Comparison of ENCODE assay signal across 8 mouse cellular contexts in genomic region chr8:84639162-84640009, GRCm38 (mm10). TPM values are rescaled to one million over a fixed set of nuclear protein-coding genes. Genes with fewer than 3 reads are reported as not detected.
A peak's percentile ranks its signal among the peaks of the same experiment; 100 is the strongest.
DNase-seq lines count a peak whose midpoint lies in the region; ATAC-seq and TF ChIP-seq lines count a peak whose summit lies in the region.

No protein-coding gene starts in this region.

- peaks cover 28% of the 10 kb centered on the region for H3K4me1 ChIP-seq in forebrain, embryonic 15.5 days
- peaks cover 12% of the 10 kb centered on the region; the same call in 1 of the 2 replicates for H3K4me1 ChIP-seq in neural tube, embryonic 14.5 days (ENCODE audit: control insufficient read depth, insufficient read depth, low read length)
- peaks cover 5% of the 10 kb centered on the region for H3K4me1 ChIP-seq in testis, adult 2 months (ENCODE audit: control insufficient read depth, insufficient read depth, low read length)

- peak; percentile 96 for ATAC-seq in forebrain, embryonic 15.5 days (replicated peaks)
- peak; percentile 93 for ATAC-seq in neural tube, embryonic 14.5 days (ENCODE audit: low read depth)

- peak overlapping the region; percentile 51 for H3K4me3 ChIP-seq in forebrain, embryonic 15.5 days
- peak overlapping the region; percentile 39 for H3K4me3 ChIP-seq in neural tube, embryonic 14.5 days (ENCODE audit: low read depth, low read length)
- peak overlapping the region; percentile 85 for H3K4me3 ChIP-seq in testis, adult 2 months (ENCODE audit: control insufficient read depth, low read depth, low read length)

- H3K36me3 ChIP-seq in forebrain, embryonic 15.5 days = no peaks in the 10 kb centered on the region
- no peaks in the 10 kb centered on the region for H3K36me3 ChIP-seq in neural tube, embryonic 14.5 days (ENCODE audit: control insufficient read depth, insufficient read depth, low read length)
- H3K36me3 ChIP-seq in testis, adult 2 months (ENCODE audit: control insufficient read depth, insufficient read depth, low read length) = no peaks in the 10 kb centered on the region

- peak; percentile 48 for TF ChIP-seq POLR2A in testis, adult 2 months (IDR thresholded peaks at IDR 0.05; ENCODE audit: control insufficient read depth, low read depth, low read length)

- under 1% methylated on average over 89 of the region's 106 CpGs for WGBS in forebrain, embryonic 15.5 days
- under 1% methylated on average over 74 of the region's 106 CpGs for WGBS in neural tube, embryonic 14.5 days

- DNase-seq in ES-CJ7 (ENCODE audit: low read depth, low spot score) = peak; percentile 95
- DNase-seq in cerebellum, adult 11-12 months = peak; percentile 94
- peak; percentile 93 for DNase-seq in heart, postnatal 25 days (ENCODE audit: low spot score)
- peak; percentile 88 to 97 for DNase-seq in layer of hippocampus, adult 18-20 months (ENCODE audit: low spot score in 2 of 2)
- peak; percentile 90 to 92 for DNase-seq in lung, adult 18-20 months

- H3K27ac ChIP-seq in forebrain, embryonic 15.5 days (replicated peaks) = peak overlapping the region; percentile 84
- H3K27ac ChIP-seq in neural tube, embryonic 14.5 days (ENCODE audit: low read depth, low read length) = peak overlapping the region; percentile 86
- H3K27ac ChIP-seq in testis, adult 2 months (ENCODE audit: control insufficient read depth, insufficient read depth, low read depth, low read length) = peak overlapping the region; percentile 43

- peak; percentile 79 for TF ChIP-seq CTCF in testis, adult 2 months (IDR thresholded peaks at IDR 0.05; ENCODE audit: control insufficient read depth, insufficient read depth, insufficient replicate concordance, low read depth, low read length)

- H3K9me3 ChIP-seq in forebrain, embryonic 15.5 days = no peaks in the 10 kb centered on the region
- no peaks in the 10 kb centered on the region for H3K9me3 ChIP-seq in neural tube, embryonic 14.5 days (ENCODE audit: control insufficient read depth, low read length)

- peak overlapping the region; percentile 72 for H3K9ac ChIP-seq in forebrain, embryonic 15.5 days (replicated peaks)
- peak overlapping the region; percentile 68 for H3K9ac ChIP-seq in neural tube, embryonic 14.5 days (replicated peaks; ENCODE audit: low read depth, low read length)

- peak overlapping the region; percentile 92 for H3K4me2 ChIP-seq in forebrain, embryonic 15.5 days (replicated peaks)
- H3K4me2 ChIP-seq in neural tube, embryonic 14.5 days (ENCODE audit: low read depth, low read length) = peak overlapping the region; percentile 86

- no peaks in the 10 kb centered on the region for H3K27me3 ChIP-seq in forebrain, embryonic 15.5 days
- H3K27me3 ChIP-seq in neural tube, embryonic 14.5 days (ENCODE audit: control insufficient read depth, insufficient read depth, low read length) = no peaks in the 10 kb centered on the region
- no peaks in the 10 kb centered on the region for H3K27me3 ChIP-seq in testis, adult 2 months (ENCODE audit: control insufficient read depth, insufficient read depth, low read length)

- intact Hi-C loops in heart, postnatal 25 days (cut with DNase I) = loop anchor here (2.0 to 5.0 kb wide), 4 partner anchors 15 to 173 kb away; partner anchors contain the start of genes Nacc1 and Trmt1

RNA-seq across cellular contexts. Expression of gene Ier2, which starts 23.3 kb away (rescaled TPM):
- polyA plus RNA-seq in forebrain, embryonic 15.5 days (2015; fragmentation: Nextera tagmentation; extraction: Ambion mirVana) = 26.0 and 33.4 TPM in 2 replicates
- total RNA-seq in heart, postnatal 25 days (2021) = 10 to 100 TPM; 14.3 to 18.3 TPM
- 10 to 100 TPM in 1 of 2 experiments, 1 to 10 TPM in 1; 6.2 to 10.0 TPM for total RNA-seq in layer of hippocampus, adult 18-20 months (2021)
- polyA plus RNA-seq in neural tube, embryonic 14.5 days (2014; fragmentation: Nextera tagmentation; extraction: Ambion mirVana) = 14.4 and 20.9 TPM in 2 replicates
- 2.1 and 2.3 TPM in 2 replicates for polyA plus RNA-seq in testis, adult 2 months (2012; rRNA removed)

RNA-seq across cellular contexts. Expression of gene Trmt1, which starts 46.7 kb away (rescaled TPM):
- 62.4 and 64.0 TPM in 2 replicates for polyA plus RNA-seq in forebrain, embryonic 15.5 days (2015; fragmentation: Nextera tagmentation; extraction: Ambion mirVana)
- total RNA-seq in heart, postnatal 25 days (2021) = 10 to 100 TPM; 32.6 to 37.6 TPM
- 100 to 1,000 TPM in 1 of 2 experiments, 10 to 100 TPM in 1; 96.9 to 108 TPM for total RNA-seq in layer of hippocampus, adult 18-20 months (2021)
- 59.8 and 70.2 TPM in 2 replicates for polyA plus RNA-seq in neural tube, embryonic 14.5 days (2014; fragmentation: Nextera tagmentation; extraction: Ambion mirVana)
- polyA plus RNA-seq in testis, adult 2 months (2012; rRNA removed) = 131 and 161 TPM in 2 replicates

RNA-seq across cellular contexts. Expression of gene Nacc1, which starts 48.3 kb away (rescaled TPM):
- polyA plus RNA-seq in forebrain, embryonic 15.5 days (2015; fragmentation: Nextera tagmentation; extraction: Ambion mirVana) = 15.5 and 16.4 TPM in 2 replicates
- 10 to 100 TPM; 32.0 to 32.6 TPM for total RNA-seq in heart, postnatal 25 days (2021)
- total RNA-seq in layer of hippocampus, adult 18-20 months (2021) = 10 to 100 TPM; 94.8 to 95.5 TPM
- 15.3 and 16.6 TPM in 2 replicates for polyA plus RNA-seq in neural tube, embryonic 14.5 days (2014; fragmentation: Nextera tagmentation; extraction: Ambion mirVana)
- 27.5 and 28.2 TPM in 2 replicates for polyA plus RNA-seq in testis, adult 2 months (2012; rRNA removed)

Comparison
In these comparisons a context has a peak if more than half of its experiments do, and no peak if none do; other contexts are left out.
1. Peak in every context shown above with its lines: DNase-seq, ATAC-seq, H3K4me3 ChIP-seq and H3K27ac ChIP-seq.